Mouse (Mus musculus) liver, embryonic 14 days (tissue): ENCODE measurements around the gene Gnai3. TPM values are rescaled to one million over a fixed set of nuclear protein-coding genes. Genes with fewer than 3 reads are reported as not detected.

ENCODE experiments used
- polyA plus RNA-seq: library from polyadenylated mRNA; depleted of rRNA; stranded (reverse); fragments of >200 nt; gene quantifications from 2 replicates; pipeline ENCODE4 v1.2.3, GENCODE M21; 2012; rRNA removed

Gene Gnai3
- polyA plus RNA-seq, result 30.2 and 35.7 TPM in 2 replicates

GRCm38 (mm10) chr3:108145534-108146445, at the start of gene Gnai3:
Gene Gnai3 (minus strand): TSS chr3:108146146.

DNA sequence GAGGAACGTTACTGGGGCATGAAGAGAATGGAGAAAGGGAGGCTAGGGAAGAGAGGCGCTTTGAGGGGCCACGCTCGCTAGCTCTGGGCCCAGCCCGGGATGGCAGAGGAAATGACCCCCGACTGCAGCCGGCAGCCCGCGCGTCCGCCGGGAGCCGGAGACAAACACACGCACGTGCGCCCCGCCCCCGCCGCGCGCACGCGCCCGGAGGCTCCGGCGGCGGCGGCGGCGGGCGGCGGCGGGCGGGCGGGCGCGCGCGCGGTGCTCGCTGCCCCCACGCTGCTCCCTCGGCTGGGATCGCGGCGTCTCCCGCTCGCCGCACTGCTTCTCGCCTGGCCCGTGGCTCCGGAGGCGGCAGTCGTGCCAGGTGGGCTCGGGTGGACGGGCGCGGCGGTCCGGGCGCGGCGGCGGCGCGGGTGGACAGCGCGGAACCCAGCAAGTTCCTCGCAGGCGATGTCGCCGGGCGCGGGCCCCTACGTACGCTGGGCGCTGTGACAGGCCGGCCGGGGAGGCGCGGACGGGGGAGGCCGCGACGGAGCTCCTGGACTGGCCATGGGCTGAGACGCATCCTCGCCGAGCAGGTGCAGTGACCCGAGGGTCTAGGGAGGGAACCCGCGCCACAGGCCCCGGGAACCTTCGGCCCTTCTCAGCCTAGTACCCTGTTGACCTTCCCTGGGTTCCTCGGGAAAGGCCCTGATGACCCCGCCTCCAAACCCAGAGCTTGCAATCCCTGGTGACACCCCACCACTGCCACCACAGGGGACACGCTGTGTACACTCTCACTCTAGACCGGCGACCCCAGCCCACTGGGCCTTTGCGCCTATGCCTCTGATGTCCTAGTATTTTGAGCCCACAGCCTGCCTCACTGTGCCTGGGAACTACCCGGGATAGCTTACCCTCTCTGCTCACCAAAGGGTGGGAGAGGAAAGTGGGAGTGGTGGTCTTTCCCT, 40.4 kb upstream of the Gnai3 start, which contains the start of gene Amigo1:
Gene Amigo1, plus strand, starts transcription at position 238 of the 950 bp plus-strand sequence.

DNA sequence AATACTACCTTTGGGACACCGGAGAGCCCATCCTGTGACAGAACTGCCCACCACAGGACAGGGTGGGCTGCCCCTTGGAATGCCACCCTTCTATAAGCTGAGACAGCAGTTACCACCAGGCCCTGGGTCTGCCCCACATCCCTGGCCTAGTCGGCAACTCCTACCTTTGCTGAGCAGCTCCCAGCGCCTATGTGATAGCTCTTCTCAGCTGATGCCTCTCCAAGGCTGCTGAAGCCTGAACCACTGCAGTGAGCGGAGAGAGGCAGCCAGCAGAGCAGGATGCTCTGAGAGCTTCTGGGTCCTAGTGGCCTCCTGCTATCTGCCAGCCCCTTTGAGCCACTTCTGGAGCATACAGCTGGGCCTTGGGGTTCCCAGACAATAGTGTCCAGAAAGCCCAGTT, 8.7 kb upstream of the Gnai3 start, which contains the start of gene Gpr61:
Gene Gpr61, minus strand, starts transcription at position 227 of the 400 bp plus-strand sequence.

DNA sequence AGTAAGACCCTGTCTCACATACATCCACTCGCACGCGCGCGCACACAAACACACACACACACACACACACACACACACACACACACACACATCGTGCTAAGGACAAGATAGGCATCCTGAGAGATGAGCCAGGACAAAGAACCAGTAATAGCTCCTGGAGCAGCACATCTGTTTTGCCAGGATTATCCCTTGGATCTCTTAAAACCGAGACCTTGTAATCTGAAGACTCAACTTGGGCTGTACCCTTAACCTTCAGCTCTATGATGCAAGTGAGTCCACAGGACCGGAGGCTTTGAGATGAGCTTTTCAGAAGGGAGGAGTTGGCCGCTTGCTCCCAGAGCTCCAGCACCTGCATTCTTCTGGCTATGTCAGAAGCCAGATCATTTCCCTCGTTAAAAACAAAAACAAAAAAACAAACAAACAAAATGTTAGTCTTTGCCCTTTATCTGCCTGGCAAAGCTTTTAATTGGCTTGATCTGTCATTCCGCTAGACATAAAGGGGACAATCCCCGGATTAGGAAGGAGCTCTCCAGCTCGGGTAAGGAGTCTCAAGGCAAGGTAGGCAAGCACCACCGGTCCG, 53.3 kb downstream of the Gnai3 start, which contains the start of gene Gnat2:
Gene Gnat2, plus strand, starts transcription at position 254 of the 580 bp plus-strand sequence.

DNA sequence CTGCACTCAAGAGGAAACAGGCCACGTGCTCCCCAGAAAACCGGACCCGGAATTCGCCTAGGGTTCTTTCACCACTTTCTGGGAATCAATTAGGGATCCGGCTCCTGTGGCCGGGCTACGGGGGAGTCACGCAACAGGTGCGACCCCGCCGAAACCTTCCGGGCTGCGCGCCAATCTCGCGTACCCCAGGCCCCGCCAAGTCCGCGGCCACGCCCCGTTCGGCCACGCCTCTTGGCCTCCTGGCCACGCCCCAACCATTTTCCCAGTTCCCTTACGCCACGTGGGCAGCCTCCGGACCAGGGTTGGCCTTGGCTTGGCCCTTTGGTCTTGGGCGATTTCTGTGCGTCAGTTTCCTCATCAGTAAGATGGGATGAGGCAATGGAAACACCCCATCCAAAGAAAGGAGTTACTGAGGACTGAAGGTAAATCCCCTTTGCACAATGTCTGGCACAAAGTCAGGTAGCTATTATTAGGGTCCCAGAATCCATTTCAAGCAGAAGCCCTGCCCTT, 59.4 kb downstream of the Gnai3 start, which contains the start of gene Ampd2:
Gene Ampd2, minus strand, starts transcription at position 182 of the 510 bp plus-strand sequence.

Other genes with a start within 250 kb of the Gnai3 start
- 14.9 and 16.7 TPM in 2 replicates for gene Gstm7, start 214.3 kb downstream of the Gnai3 start, polyA plus RNA-seq
- 4.7 and 6.2 TPM in 2 replicates for gene Gstm6, start 202.4 kb downstream of the Gnai3 start, polyA plus RNA-seq
- gene Gstm3, start 176.9 kb downstream of the Gnai3 start, polyA plus RNA-seq, result 2.9 and 4.7 TPM in 2 replicates
- gene Gstm2, start 159.7 kb downstream of the Gnai3 start, polyA plus RNA-seq, result 3.4 TPM in 2 replicates
- 111 and 127 TPM in 2 replicates for gene Gstm1, start 128.2 kb downstream of the Gnai3 start, polyA plus RNA-seq
- gene Gstm4, start 101.3 kb downstream of the Gnai3 start, polyA plus RNA-seq, result 10.1 and 11.9 TPM in 2 replicates
- gene Ampd2, start 59.5 kb downstream of the Gnai3 start, polyA plus RNA-seq, result 44.0 and 51.2 TPM in 2 replicates
- 0.95 and 1.4 TPM in 2 replicates for gene Gnat2, start 53.4 kb downstream of the Gnai3 start, polyA plus RNA-seq
- not detected in 2 replicates for gene Gpr61, start 8.7 kb upstream of the Gnai3 start, polyA plus RNA-seq
- 0.35 and 0.41 TPM in 2 replicates for gene Amigo1, start 40.2 kb upstream of the Gnai3 start, polyA plus RNA-seq
- gene Cyb561d1, start 55.1 kb upstream of the Gnai3 start, polyA plus RNA-seq, result 1.5 and 1.9 TPM in 2 replicates
- 1.9 and 2.1 TPM in 2 replicates for gene Atxn7l2, start 64.8 kb upstream of the Gnai3 start, polyA plus RNA-seq
- gene Sypl2, start 80.5 kb upstream of the Gnai3 start, polyA plus RNA-seq, result 0.03 and 0.07 TPM in 2 replicates
- gene Psma5, start 110.8 kb upstream of the Gnai3 start, polyA plus RNA-seq, result 97.2 and 113 TPM in 2 replicates
- gene Sort1, start 137.9 kb upstream of the Gnai3 start, polyA plus RNA-seq, result 3.5 and 4.0 TPM in 2 replicates
- gene Mybphl, start 218.8 kb upstream of the Gnai3 start, polyA plus RNA-seq, result 0.16 and 0.25 TPM in 2 replicates
- gene Psrc1, start 237.7 kb upstream of the Gnai3 start, polyA plus RNA-seq, result 20.7 and 20.8 TPM in 2 replicates